Mouse (Mus musculus): ENCODE measurements around the gene Jakmip3. TPM values are rescaled to one million over a fixed set of nuclear protein-coding genes. Genes with fewer than 3 reads are reported as not detected.

The Jakmip3 gene
- polyA plus RNA-seq, 1 experiment from 2014 or later: 0.14 TPM

DNA sequence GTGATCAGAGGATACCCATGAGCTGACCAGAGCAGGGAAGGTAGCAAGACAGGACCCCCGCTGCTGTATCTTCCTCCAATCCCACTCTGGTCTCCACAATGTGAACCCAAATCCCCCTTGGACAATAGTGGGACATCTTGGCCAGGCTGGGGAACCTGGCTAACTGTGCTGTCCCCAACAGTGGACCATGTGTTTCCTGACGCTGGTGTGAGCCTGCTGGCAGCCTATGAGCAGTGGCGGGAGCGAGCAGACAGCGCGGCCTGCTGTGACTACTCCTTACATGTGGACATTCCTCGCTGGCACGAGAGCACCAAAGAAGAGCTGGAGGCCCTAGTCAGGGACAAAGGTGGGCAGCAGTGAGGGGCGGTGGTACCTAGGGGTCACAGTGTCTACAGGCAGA is 151.2 kb downstream of the Jakmip3 start:
- H3K9ac ChIP-seq: no peak overlapping the region

DNA sequence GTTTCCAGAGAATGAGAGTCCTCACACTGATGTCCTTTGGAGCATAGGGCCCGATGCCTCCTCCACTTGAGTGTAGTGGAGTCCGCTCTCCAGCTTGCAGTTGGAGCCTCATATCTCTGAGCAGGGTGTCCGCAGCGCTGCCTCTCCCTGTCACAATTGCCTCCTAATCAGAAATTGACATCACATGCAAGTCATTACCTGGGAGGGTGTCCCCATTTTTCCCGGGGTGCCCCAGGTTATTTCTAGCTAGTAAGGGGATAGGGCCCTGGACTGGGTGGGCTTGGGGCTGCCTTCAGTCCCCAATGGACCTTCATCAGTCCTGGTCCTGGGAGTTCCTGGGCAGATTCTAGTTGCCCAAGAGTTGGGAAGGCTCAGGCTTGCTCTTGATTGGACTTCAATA is 152.1 kb downstream of the Jakmip3 start:
- Histone ChIP-seq H3K27ac (no peak overlapping the region), H3K4me2 (no peak overlapping the region), H3K27me3 (replicated peaks) (peaks cover 7% of the 10 kb centered on the region; the same call in 1 of the 2 replicates), H3K4me1 (no peaks in the 10 kb centered on the region), H3K4me3 (replicated peaks) (no peak overlapping the region), H3K9ac (no peak overlapping the region), H3K9me3 (no peaks in the 10 kb centered on the region), H3K36me3 (no peaks in the 10 kb centered on the region)
- WGBS: 90% methylated on average over 5 of the region's 5 CpGs
- ATAC-seq (ENCODE audit: insufficient read depth, low FRiP score, low read depth): no peak

More for the DNA sequence above, 151.2 kb downstream of the Jakmip3 start:
- Histone ChIP-seq H3K4me3 (replicated peaks) (no peak overlapping the region), H3K27ac (no peak overlapping the region), H3K4me1 (peaks cover 5% of the 10 kb centered on the region; the same call in 1 of the 2 replicates), H3K9me3 (no peaks in the 10 kb centered on the region), H3K36me3 (no peaks in the 10 kb centered on the region), H3K4me2 (no peak overlapping the region), H3K27me3 (replicated peaks) (peaks cover 14% of the 10 kb centered on the region; the same call in 1 of the 2 replicates)
- ATAC-seq (ENCODE audit: insufficient read depth, low FRiP score, low read depth): no peak
- WGBS: 85% methylated on average over 9 of the region's 9 CpGs

DNA sequence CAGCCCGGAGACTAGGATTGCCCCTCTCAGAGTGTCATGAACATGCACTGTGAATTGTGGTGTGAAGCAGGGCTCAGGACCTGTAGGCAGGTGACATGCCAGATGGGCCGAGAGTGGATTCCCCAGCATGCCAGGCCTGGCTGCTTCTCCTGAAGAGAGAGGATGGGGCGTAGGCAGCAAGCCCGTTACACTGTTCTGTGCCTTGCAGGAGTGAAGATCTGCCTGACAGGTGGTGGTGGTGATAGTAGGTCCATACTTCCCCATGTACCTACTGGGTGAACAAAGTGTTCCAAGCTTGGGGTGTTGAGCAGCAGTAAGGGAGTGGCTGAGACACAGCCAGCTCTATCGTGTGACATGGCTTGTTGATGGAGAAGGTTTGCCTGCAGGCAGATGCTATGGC is 152.6 kb downstream of the Jakmip3 start:
- Histone ChIP-seq H3K4me1 (no peaks in the 10 kb centered on the region), H3K36me3 (no peaks in the 10 kb centered on the region), H3K27me3 (replicated peaks) (peaks cover 2% of the 10 kb centered on the region; the same call in 1 of the 2 replicates), H3K27ac (no peak overlapping the region), H3K4me2 (no peak overlapping the region), H3K9me3 (no peaks in the 10 kb centered on the region), H3K4me3 (replicated peaks) (no peak overlapping the region), H3K9ac (no peak overlapping the region)
- WGBS: 83% methylated on average over 5 of the region's 5 CpGs
- no peak for ATAC-seq (ENCODE audit: insufficient read depth, low FRiP score, low read depth)

DNA sequence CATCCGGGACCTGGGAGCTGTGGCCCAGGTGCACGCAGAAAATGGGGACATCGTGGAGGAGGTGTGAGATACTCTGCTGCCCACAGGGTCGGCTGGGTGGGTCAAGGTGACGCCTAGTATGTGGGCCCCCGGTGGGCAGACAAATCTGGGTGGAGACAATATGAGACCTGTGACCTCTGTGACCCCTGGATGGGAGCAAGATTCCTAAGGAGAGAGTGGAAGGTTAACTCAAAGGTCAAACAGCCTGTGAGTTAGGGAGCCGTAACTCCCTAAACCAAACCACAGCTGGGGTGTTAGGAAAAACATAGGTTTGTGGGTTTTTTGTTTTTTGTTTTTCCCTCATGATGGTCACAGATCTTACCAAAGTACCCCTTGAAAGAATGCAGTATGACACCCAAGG is 153.3 kb downstream of the Jakmip3 start:
- 72% methylated on average over 7 of the region's 7 CpGs for WGBS
- no peak for ATAC-seq (ENCODE audit: insufficient read depth, low FRiP score, low read depth)
- H3K36me3 ChIP-seq: no peaks in the 10 kb centered on the region

DNA sequence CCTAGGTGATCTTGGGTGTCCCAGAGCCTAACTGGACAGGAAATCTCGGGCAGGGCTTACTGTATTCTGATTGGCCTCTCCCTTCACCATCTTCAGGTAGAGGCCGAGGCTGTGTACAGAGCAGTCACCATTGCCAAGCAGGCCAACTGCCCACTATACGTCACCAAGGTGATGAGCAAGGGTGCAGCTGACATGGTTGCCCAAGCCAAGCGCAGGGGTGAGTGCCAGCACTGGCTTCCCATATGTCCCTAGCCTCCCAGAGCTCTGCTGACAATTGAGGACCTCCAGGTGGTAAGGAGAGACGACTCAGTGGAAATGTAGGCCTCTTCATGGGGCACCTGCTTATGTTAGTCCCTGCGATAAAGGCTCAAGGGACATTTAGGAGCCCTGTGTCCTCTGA is 154.2 kb downstream of the Jakmip3 start:
- no peak overlapping the region for H3K4me2 ChIP-seq
- no peaks in the 10 kb centered on the region for H3K36me3 ChIP-seq
- no peak overlapping the region for H3K4me3 ChIP-seq (replicated peaks)
- no peaks in the 10 kb centered on the region for H3K9me3 ChIP-seq
- H3K9ac ChIP-seq: no peak overlapping the region
- WGBS: 80% methylated on average over 6 of the region's 6 CpGs
- no peak for ATAC-seq (ENCODE audit: insufficient read depth, low FRiP score, low read depth)
- H3K4me1 ChIP-seq: no peaks in the 10 kb centered on the region
- H3K27me3 ChIP-seq (replicated peaks): no peaks in the 10 kb centered on the region
- H3K27ac ChIP-seq: no peak overlapping the region

More for the DNA sequence above, 153.3 kb downstream of the Jakmip3 start:
- Histone ChIP-seq H3K9ac (no peak overlapping the region), H3K4me2 (no peak overlapping the region), H3K27me3 (replicated peaks) (no peaks in the 10 kb centered on the region), H3K27ac (no peak overlapping the region), H3K9me3 (no peaks in the 10 kb centered on the region), H3K4me3 (replicated peaks) (no peak overlapping the region), H3K4me1 (no peaks in the 10 kb centered on the region)

DNA sequence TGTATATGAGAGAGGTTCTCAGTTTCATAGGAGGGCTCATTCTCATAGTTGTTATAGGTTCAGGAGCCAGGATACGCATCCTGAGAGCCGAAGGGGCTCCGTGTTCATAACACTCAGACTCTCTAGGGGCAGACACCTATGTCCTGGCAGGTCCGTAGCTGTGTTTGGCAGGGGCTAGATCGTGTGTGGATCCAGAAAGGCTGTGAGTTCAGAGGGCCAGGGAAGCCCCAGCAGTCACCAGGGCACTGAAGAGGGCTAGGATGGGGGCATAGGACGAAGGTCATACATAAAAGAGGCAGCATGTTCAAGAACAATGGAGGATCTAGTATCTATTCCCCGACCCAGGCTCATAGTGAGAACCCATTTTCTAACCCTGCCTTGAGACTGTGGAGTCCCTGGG is 154.8 kb downstream of the Jakmip3 start:
- Histone ChIP-seq H3K27me3 (replicated peaks) (no peaks in the 10 kb centered on the region), H3K9ac (no peak overlapping the region), H3K4me2 (no peak overlapping the region), H3K9me3 (no peaks in the 10 kb centered on the region), H3K27ac (no peak overlapping the region), H3K4me3 (replicated peaks) (no peak overlapping the region), H3K4me1 (no peaks in the 10 kb centered on the region), H3K36me3 (no peaks in the 10 kb centered on the region)
- WGBS: 87% methylated on average over 7 of the region's 7 CpGs
- ATAC-seq (ENCODE audit: insufficient read depth, low FRiP score, low read depth): no peak

DNA sequence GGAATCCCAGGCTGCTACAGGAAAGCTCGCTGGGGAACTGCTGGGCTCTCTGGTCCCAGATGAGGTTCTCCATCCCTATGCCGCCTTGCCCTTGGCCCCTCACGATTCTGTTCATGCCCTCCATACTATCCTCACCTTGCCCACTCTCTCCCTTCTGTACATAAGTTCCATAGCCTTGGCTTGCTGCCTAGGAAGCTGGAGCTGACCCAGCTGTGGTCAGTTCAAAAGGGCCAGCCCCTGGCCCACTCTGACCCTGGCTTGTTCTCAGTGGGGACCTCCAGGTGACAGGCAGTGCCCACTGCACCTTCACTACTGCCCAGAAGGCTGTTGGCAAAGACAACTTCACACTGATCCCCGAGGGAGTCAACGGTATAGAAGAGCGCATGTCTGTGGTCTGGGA is 155.9 kb downstream of the Jakmip3 start:
- H3K27ac ChIP-seq: no peak overlapping the region
- no peak overlapping the region for H3K4me3 ChIP-seq (replicated peaks)
- no peak for ATAC-seq (ENCODE audit: insufficient read depth, low FRiP score, low read depth)
- H3K4me1 ChIP-seq: no peaks in the 10 kb centered on the region
- 89% methylated on average over 6 of the region's 6 CpGs for WGBS
- H3K4me2 ChIP-seq: no peak overlapping the region
- H3K36me3 ChIP-seq: no peaks in the 10 kb centered on the region
- no peaks in the 10 kb centered on the region for H3K27me3 ChIP-seq (replicated peaks)
- H3K9ac ChIP-seq: no peak overlapping the region
- H3K9me3 ChIP-seq: no peaks in the 10 kb centered on the region

DNA sequence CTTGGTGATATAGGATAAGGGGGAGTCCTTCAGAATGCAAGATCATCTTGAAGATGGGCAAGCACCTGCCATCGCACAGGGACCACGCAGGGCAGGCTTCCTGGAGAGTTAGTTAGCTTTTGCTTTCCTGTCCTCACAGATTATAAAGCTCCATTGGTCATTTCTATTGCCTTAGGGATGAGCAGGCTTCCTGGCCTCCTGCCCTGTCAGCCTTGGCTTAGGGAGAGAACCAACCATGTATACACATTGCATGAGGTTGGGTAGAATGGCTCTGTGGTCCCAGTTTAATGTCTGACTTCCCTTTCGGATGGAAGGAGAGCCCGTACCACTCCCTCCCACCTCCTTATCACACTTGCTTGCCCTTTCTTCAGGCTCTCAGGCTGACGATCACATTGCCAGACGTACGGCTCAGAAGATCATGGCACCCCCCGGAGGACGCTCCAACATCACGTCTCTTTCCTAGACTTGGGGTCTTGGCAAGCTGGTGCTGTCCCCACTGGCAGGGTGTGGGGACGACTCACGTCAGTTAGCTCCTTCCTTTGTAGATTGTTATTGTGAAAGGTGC is 160.1 kb downstream of the Jakmip3 start:
- no peak for ATAC-seq (ENCODE audit: insufficient read depth, low FRiP score, low read depth)
- no peak overlapping the region for H3K9ac ChIP-seq

DNA sequence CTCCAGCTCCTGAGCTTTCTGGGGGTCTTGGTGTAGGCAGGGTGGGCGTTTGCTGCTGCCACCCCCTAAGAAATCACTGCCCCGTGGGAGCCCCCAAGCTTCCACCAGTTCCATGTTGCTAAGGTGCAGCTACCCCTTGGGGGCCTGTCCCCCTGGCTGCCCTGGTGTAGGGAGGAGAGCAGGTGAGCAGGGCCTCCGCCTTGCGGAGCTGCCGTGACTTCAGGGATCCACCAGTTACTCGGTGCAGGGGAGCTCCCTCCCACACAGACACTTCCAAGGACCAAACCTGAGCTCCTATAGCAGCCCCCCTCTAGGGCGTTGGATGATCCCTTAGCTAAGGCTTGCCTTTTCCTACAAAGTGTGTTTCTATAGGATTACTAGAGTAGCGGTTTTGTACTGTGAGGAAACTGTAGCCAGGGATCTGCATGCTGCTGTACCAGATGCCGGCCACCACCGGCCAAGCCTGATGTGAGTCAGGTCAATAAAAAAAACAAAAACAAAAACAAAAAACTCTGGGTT is 160.8 kb downstream of the Jakmip3 start:
- Histone ChIP-seq H3K4me3 (replicated peaks) (no peak overlapping the region), H3K9me3 (no peaks in the 10 kb centered on the region), H3K4me1 (no peaks in the 10 kb centered on the region), H3K9ac (no peak overlapping the region), H3K4me2 (no peak overlapping the region), H3K27ac (no peak overlapping the region), H3K27me3 (replicated peaks) (no peaks in the 10 kb centered on the region), H3K36me3 (no peaks in the 10 kb centered on the region)
- no peak for ATAC-seq (ENCODE audit: insufficient read depth, low FRiP score, low read depth)
- 77% methylated on average over 10 of the region's 10 CpGs for WGBS

More for the DNA sequence above, 160.1 kb downstream of the Jakmip3 start:
- Histone ChIP-seq H3K4me3 (replicated peaks) (no peak overlapping the region), H3K27ac (no peak overlapping the region), H3K36me3 (no peaks in the 10 kb centered on the region), H3K4me1 (no peaks in the 10 kb centered on the region), H3K9me3 (no peaks in the 10 kb centered on the region), H3K27me3 (replicated peaks) (no peaks in the 10 kb centered on the region), H3K4me2 (no peak overlapping the region)
- 71% methylated on average over 12 of the region's 12 CpGs for WGBS

DNA sequence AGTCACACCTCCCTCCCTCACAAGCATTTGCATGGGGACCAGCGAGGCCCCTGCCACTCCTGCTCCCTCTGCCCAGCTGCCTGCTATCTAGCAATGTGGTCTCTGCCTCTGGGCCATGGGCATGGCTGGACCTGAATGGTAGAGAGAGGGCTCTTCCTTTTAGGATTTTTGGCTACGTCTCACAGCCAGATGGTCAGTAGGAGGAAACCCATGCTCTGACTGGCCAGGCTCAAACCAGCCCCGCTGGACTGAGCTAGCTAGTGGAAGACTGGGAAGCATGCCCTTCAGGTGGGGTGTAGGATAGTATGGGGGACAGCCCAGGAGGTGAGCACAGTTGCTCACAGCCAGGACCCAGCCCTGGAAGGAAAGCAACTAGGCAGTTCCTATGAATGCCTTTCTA is 161.3 kb downstream of the Jakmip3 start:
- Histone ChIP-seq H3K4me1 (no peaks in the 10 kb centered on the region), H3K27me3 (replicated peaks) (no peaks in the 10 kb centered on the region), H3K9me3 (no peaks in the 10 kb centered on the region), H3K4me3 (replicated peaks) (no peak overlapping the region), H3K36me3 (no peaks in the 10 kb centered on the region), H3K4me2 (no peak overlapping the region), H3K9ac (no peak overlapping the region), H3K27ac (no peak overlapping the region)
- ATAC-seq (ENCODE audit: insufficient read depth, low FRiP score, low read depth): no peak
- WGBS: 78% methylated on average over 3 of the region's 3 CpGs

DNA sequence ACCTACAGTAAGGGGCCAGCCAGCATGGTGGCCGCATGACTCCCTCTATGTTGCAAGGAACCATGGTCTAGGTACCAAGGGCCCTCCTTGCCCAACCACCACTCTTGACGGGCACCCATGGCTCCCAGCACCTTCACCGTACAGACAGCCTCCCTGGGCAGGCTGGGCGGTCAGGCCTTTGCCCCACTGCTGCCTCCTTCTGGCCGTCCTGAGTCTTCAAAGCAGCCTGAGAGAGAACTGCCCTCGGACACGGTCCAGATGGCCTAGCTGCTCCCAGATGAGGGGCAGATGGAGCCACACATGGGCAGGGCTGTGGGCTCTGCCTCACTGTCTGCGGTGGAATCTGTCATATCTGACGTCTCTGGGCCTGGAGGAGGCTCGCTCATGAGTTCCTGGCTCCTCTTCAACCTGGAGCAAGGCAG is 163.4 kb downstream of the Jakmip3 start:
- H3K4me1 ChIP-seq: no peaks in the 10 kb centered on the region
- H3K36me3 ChIP-seq: no peaks in the 10 kb centered on the region
- no peak overlapping the region for H3K9ac ChIP-seq
- H3K9me3 ChIP-seq: no peaks in the 10 kb centered on the region
- no peak for ATAC-seq (ENCODE audit: insufficient read depth, low FRiP score, low read depth)
- H3K4me3 ChIP-seq (replicated peaks): no peak overlapping the region
- H3K27me3 ChIP-seq (replicated peaks): no peaks in the 10 kb centered on the region
- H3K27ac ChIP-seq: no peak overlapping the region
- no peak overlapping the region for H3K4me2 ChIP-seq
- 57% methylated on average over 10 of the region's 10 CpGs for WGBS

DNA sequence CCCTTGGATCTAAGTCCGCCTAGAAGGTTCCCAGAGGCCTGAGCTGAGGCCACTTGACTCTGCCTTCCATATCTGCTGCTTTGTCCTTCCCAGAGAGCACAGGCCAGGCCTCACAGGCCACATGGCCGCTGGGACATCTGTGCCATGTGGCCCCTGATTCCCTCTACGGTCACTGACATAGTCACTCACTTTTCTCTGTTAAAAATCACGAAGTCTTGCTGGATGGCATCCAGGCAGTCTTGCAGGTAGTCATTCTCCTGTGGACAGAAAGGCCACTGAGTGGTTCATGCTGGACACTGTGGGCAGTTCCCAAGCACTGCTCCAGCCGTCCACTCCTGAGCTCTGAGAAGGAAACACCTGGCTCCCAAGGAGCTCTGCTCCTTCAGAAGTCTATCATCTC is 164.5 kb downstream of the Jakmip3 start:
- H3K36me3 ChIP-seq: no peaks in the 10 kb centered on the region
- no peak overlapping the region for H3K4me2 ChIP-seq
- no peak for ATAC-seq (ENCODE audit: insufficient read depth, low FRiP score, low read depth)
- no peak overlapping the region for H3K27ac ChIP-seq
- H3K4me3 ChIP-seq (replicated peaks): no peak overlapping the region
- no peak overlapping the region for H3K9ac ChIP-seq
- 80% methylated on average over 5 of the region's 5 CpGs for WGBS
- H3K27me3 ChIP-seq (replicated peaks): no peaks in the 10 kb centered on the region
- no peaks in the 10 kb centered on the region for H3K9me3 ChIP-seq
- no peaks in the 10 kb centered on the region for H3K4me1 ChIP-seq

DNA sequence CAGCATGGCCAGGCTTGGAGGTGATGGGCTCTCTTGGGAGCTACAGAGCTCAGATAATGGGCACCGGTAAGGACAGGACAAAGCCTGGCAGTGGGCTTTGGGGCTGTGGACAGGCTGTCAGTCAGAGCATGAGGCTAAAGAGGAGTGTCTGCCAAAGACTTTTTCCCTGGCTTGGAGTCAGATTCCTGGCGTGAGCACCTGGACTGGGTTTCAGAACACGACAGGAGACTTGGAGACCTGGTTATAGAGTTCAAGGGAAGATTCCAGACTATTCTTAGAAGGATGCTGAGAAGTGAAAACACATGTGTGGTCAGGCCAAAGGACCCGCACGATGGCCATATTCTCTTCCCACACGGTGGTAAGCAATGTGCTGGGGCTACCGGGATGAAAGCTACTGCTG is 165.2 kb downstream of the Jakmip3 start:
- Histone ChIP-seq H3K4me1 (no peaks in the 10 kb centered on the region), H3K9me3 (no peaks in the 10 kb centered on the region), H3K27ac (no peak overlapping the region), H3K27me3 (replicated peaks) (no peaks in the 10 kb centered on the region), H3K36me3 (no peaks in the 10 kb centered on the region), H3K9ac (no peak overlapping the region), H3K4me3 (replicated peaks) (no peak overlapping the region), H3K4me2 (no peak overlapping the region)
- 85% methylated on average over 7 of the region's 7 CpGs for WGBS
- ATAC-seq (ENCODE audit: insufficient read depth, low FRiP score, low read depth): no peak

All from stomach, embryonic 15.5 days (tissue).